Mouse (Mus musculus) cerebellum, adult 18-20 months (tissue): ENCODE measurements at regions not wholly inside any gene's neighbourhood (a gene's known extent, or its start where the extent isn't known, plus 50 kb on each side); places are given as distances from the start of the nearest gene placed in this dataset.
"Not testable (repeated sequence)": the region's sequence is repeated elsewhere in the genome, so short reads cannot be mapped to it uniquely, and the experiment has no call there.

ENCODE experiments used
- DNase-seq, 2 experiments: peaks; one replicate each; pipeline ENCODE4 v3.0.0; 2021

GRCm38 (mm10) chr19:19750069-19750599, 639.1 kb upstream of the Rorb start:
- DNase-seq: not testable (repeated sequence)

DNA sequence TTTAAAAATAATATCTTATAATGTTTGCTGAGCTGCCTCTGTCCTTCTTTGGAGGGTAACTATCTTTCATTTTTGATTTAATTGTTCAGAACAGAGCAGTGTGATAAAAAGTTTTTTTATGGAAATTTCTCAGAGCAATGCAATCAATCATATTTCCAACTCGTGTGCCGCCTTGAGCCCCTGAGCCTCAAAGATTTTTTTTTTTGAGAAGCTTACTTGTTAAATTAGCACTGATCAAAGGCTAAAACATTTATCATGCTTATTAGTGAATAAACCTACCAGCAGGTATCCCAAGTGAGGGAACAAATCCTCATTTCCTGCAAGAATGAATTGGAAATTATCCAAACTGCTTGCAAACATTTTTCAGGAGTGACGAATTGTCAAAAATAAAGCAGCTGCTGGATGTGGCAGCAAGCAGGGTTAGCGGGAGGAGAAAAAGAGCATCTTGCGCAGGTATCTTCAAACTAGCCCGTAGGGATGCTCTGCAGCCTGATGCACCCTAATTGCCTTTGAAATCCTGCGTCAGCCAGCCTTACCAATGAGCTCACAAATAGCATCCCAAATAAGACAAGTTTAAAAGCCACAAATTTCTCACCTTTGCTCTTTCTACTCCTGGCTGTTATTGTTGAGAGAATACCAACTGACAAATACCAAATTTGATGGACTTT, 637.0 kb upstream of the Rorb start:
- no peak for DNase-seq

DNA sequence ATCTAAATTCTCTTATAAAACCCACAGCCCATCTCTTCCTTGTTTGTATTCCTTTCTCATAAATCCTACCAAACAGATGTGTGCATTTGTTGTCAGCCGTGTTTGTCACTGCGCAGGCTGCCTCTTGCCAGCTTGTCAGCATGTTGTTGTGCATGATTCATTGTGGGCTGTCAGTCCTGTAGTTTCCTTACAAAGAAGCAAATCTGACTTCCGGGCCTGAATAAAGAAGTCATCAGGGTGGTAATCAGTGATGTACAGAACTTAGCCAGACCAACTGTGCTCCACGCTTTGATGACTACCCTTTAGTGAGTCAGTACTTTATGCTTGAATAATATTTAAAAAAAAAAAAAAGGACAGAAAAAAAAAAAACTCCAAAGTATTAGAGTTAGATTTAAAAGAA, 608.9 kb upstream of the Rorb start:
- DNase-seq: no peak
